Mouse (Mus musculus) testis, adult 2 months (tissue): ENCODE data around the gene 4930523C07Rik. TPM values are rescaled to one million over a fixed set of nuclear protein-coding genes. Genes with fewer than 3 reads are reported as not detected.

Source experiments
- H3K27ac ChIP-seq: fragments of 200-500 bp; 2 replicates; pipeline ENCODE4 v1.5.1; 2012; ENCODE audit warnings: low read depth, low read length; ENCODE audit not compliant: control insufficient read depth, insufficient read depth
- H3K27me3 ChIP-seq: fragments of 200-500 bp; 2 replicates; pipeline ENCODE4 v1.6.1; 2012; ENCODE audit warnings: mild to moderate bottlenecking, low read length, moderate library complexity; ENCODE audit not compliant: control insufficient read depth, insufficient read depth
- H3K36me3 ChIP-seq: fragments of 200-500 bp; 2 replicates; pipeline ENCODE4 v1.6.1; 2012; ENCODE audit warnings: mild to moderate bottlenecking, low read length; ENCODE audit not compliant: control insufficient read depth, insufficient read depth
- H3K4me1 ChIP-seq: fragments of 200-500 bp; 2 replicates; pipeline ENCODE4 v1.6.1; 2012; ENCODE audit warnings: low read length; ENCODE audit not compliant: control insufficient read depth, insufficient read depth
- H3K4me3 ChIP-seq: fragments of 200-500 bp; 2 replicates; pipeline ENCODE4 v1.5.1; 2012; ENCODE audit warnings: low read depth, mild to moderate bottlenecking, low read length, moderate library complexity, mixed read lengths; ENCODE audit not compliant: control insufficient read depth
- CTCF ChIP-seq: fragments of 200-500 bp; IDR thresholded peaks from 2 replicates; pipeline ENCODE4 v1.5.1; 2012; ENCODE audit warnings: low read depth, mild to moderate bottlenecking, inconsistent platforms, low read length, moderate library complexity; ENCODE audit not compliant: control insufficient read depth, insufficient read depth, insufficient replicate concordance
- POLR2A ChIP-seq: fragments of 200-500 bp; IDR thresholded peaks from 2 replicates; pipeline ENCODE4 v1.6.1; 2012; ENCODE audit warnings: low read depth, mild to moderate bottlenecking, inconsistent platforms, low read length, moderate library complexity; ENCODE audit not compliant: control insufficient read depth
- polyA plus RNA-seq: library from polyadenylated mRNA; depleted of rRNA; stranded (reverse); fragments of >200 nt; gene quantifications from 2 replicates; pipeline ENCODE4 v1.2.3, GENCODE M21; 2012

The 4930523C07Rik gene
- polyA plus RNA-seq, 1 experiment: 27.8 TPM

DNA sequence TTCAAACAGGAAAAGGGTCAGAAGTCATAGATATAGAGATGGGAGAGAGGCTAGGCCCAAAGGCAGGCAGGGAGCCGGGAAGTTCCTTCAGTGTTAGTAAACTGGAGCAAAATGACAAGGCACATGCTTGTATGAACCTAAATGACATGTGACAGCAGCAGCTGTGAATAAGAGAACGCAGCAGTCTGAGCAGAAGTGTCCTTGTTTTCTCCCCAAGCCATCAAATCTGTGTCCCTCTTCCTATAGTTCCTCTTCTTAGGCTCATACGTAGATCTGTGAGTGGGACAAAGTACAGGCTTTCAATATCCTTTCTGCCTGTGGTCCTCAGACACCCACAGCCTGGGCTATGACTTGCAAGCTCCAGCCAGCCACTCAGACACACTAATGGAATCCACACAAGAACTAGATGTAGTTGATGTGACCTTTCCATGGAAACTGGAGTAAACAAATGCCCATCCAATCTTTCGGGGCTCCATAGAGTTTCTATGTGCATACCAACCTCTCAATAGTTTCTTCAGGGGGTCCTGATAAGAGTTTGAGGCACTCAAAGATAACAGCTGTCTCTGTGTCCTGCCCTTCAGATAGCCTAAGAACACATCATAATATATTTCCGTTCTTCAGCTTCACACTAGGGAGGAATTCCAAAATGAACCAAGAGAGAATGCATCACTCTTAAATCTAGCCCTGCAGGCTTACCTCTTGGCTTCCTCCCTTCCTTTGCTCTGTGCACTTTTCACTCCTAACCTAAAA is 5.1 kb downstream of the 4930523C07Rik start:
- no peak overlapping the region for H3K4me3 ChIP-seq
- no peaks in the 10 kb centered on the region for H3K36me3 ChIP-seq
- H3K27me3 ChIP-seq: no peaks in the 10 kb centered on the region
- H3K27ac ChIP-seq: no peak overlapping the region
- peaks cover 3% of the 10 kb centered on the region; the same call in 1 of the 2 replicates for H3K4me1 ChIP-seq
- TF ChIP-seq CTCF: no peak
- no peak for TF ChIP-seq POLR2A

DNA sequence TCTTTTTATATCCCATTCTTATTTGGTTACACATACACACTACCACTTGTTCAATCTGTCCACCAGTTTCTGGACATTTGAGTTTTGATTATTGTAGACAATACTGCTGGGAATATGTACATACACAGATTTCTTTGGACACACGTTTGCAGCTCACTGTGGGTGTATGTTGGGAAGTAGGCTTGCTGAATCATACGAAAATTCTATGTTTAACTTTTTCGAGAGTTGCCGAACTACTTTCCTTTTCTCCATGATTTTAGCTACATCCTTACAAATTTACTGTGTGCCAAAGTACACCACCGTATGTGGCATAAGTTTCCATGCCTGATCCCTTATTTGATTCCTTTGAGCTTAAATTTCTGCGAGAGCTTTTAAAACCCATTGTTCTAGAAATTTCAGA is 6.7 kb downstream of the 4930523C07Rik start:
- H3K4me3 ChIP-seq: no peak overlapping the region
- TF ChIP-seq POLR2A: no peak
- no peak for TF ChIP-seq CTCF
- peaks cover 3% of the 10 kb centered on the region; the same call in 1 of the 2 replicates for H3K4me1 ChIP-seq
- H3K27me3 ChIP-seq: no peaks in the 10 kb centered on the region
- H3K27ac ChIP-seq: no peak overlapping the region
- H3K36me3 ChIP-seq: no peaks in the 10 kb centered on the region

DNA sequence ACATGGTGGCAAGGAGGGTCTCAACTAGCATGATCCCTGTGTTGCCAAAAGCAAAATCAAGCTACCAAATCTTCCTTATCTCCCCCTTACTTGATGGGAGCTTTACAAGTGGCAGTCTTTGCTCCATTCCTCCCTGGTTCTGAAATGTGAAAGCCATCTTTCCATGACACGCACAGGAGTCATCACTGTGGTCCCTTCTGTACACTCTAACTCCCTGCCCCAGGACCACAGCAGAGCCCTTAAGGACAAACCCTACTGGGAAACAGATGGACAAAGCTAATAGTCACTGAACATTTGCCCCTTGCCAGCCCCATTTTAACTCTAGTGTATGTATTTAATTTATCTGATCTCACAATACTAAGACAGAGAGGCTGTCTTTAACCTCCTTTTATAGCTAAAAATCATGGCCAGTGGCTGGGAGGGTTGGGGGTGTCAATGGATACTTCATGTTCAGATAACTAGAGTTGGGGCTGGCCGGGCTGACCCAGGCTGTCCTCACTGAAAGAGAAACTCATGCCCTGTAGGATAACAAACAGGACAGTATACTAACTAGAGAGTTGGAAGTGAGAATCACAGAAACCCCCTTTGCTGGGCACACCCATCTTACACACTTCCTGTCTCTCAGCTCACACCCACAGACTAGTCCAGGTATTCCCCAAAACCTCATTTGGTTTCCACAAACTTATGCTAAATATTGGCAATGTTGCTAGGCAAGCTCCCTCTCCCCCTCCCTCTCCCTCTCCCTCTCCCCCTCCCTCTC is 8.6 kb downstream of the 4930523C07Rik start:
- Histone ChIP-seq H3K4me1 (peaks cover 3% of the 10 kb centered on the region; the same call in 1 of the 2 replicates), H3K27ac (no peak overlapping the region), H3K4me3 (no peak overlapping the region), H3K36me3 (no peaks in the 10 kb centered on the region), H3K27me3 (no peaks in the 10 kb centered on the region)
- TF ChIP-seq CTCF: no peak
- TF ChIP-seq POLR2A: no peak

DNA sequence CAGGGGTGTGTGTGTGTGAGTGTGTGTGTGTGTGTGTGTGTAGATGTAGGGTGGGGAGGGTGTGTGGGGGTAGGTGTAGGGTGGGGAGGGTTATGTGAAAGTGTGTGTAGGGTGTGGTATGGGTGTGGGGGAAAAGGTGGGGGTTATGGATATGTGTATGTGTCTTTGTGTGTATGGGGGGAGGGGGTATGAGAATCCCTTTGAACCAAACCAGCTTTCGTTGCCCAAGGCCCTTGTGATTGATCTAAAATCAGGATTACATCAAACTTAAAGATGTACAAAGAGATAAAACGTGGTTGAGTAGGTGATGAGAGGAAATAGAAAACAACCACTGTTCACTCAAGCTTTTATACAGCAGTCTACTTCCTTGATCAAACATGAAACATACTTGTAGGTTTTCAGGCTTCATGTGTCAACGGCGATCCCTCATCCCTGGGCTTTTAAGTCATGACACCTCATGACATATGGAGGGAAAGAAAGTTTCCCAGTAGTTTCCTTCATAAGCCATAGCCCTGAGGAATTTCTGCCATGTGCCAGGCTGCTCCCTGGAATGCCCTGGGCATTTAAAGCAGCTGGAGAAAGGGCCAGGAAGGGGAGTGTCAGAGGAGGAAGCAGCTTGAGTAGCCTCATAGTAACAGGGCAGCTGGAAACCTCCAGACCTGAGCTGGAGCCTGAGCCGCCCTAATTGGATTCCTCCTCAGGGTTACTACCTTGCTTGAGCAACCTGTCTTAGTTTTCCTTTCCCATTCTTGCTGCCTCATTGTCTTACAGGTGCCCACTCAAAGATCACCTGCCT is 9.5 kb downstream of the 4930523C07Rik start:
- Histone ChIP-seq H3K4me3 (no peak overlapping the region), H3K27ac (no peak overlapping the region)
- TF ChIP-seq POLR2A (no peak), CTCF (no peak)

GRCm38 (mm10) chr1:160054366-160055078 is 10.3 kb downstream of the 4930523C07Rik start:
- Histone ChIP-seq H3K27ac (no peak overlapping the region), H3K27me3 (no peaks in the 10 kb centered on the region), H3K4me1 (peaks cover 3% of the 10 kb centered on the region; the same call in 1 of the 2 replicates), H3K4me3 (no peak overlapping the region), H3K36me3 (no peaks in the 10 kb centered on the region)
- TF ChIP-seq CTCF (no peak), POLR2A (no peak)

More for the DNA sequence above, 9.5 kb downstream of the 4930523C07Rik start:
- H3K27me3 ChIP-seq: no peaks in the 10 kb centered on the region
- peaks cover 3% of the 10 kb centered on the region; the same call in 1 of the 2 replicates for H3K4me1 ChIP-seq
- no peaks in the 10 kb centered on the region for H3K36me3 ChIP-seq

DNA sequence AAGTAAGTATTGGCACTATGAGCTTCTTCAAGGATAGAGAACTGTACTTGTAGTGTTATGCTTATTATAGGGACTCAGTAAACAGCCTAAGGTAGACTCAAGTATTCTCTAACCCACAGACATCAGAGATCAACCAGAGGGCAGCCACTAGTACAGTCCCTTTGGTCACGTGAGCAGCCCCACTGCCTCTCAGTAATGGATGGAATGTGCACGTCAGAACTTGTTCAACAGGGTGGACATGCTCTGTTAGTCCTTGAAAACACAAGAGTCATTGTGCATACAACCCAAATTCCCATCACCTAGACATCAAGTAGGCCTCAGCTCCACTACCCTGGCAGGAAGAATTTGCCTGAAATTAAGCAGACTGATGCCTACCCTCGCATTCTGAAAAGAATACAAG is 13.5 kb downstream of the 4930523C07Rik start:
- H3K27ac ChIP-seq: no peak overlapping the region
- H3K4me3 ChIP-seq: no peak overlapping the region
- no peaks in the 10 kb centered on the region for H3K36me3 ChIP-seq
- TF ChIP-seq CTCF (no peak), POLR2A (no peak)
- H3K27me3 ChIP-seq: no peaks in the 10 kb centered on the region
- no peaks in the 10 kb centered on the region for H3K4me1 ChIP-seq

GRCm38 (mm10) chr1:160059908-160060307 is 15.7 kb downstream of the 4930523C07Rik start:
- TF ChIP-seq CTCF: no peak
- no peak for TF ChIP-seq POLR2A
- no peak overlapping the region for H3K4me3 ChIP-seq
- no peak overlapping the region for H3K27ac ChIP-seq

More at GRCm38 (mm10) chr1:160059908-160060307, 15.7 kb downstream of the 4930523C07Rik start:
- H3K4me1 ChIP-seq: no peaks in the 10 kb centered on the region
- no peaks in the 10 kb centered on the region for H3K27me3 ChIP-seq
- H3K36me3 ChIP-seq: no peaks in the 10 kb centered on the region
